Mouse (Mus musculus): ENCODE measurements around the gene Uchl5. TPM values are rescaled to one million over a fixed set of nuclear protein-coding genes. Genes with fewer than 3 reads are reported as not detected.

The Uchl5 gene
- total RNA-seq (2021), result 10 to 100 TPM; 15.5 to 16.2 TPM

GRCm38 (mm10) chr1:143776446-143777411, at the start of gene Uchl5, which contains the start of gene Trove2:
Uchl5 (plus strand) TSS chr1:143777272.
Trove2 (minus strand) TSS chr1:143777068.
- intact Hi-C loops (cut with DNase I), result loop anchor here (5.0 kb wide), 2 partner anchors 39 to 74 kb away; partner anchors contain the start of gene Cdc73
- DNase-seq (ENCODE audit: low spot score), result peak; percentile 94

DNA sequence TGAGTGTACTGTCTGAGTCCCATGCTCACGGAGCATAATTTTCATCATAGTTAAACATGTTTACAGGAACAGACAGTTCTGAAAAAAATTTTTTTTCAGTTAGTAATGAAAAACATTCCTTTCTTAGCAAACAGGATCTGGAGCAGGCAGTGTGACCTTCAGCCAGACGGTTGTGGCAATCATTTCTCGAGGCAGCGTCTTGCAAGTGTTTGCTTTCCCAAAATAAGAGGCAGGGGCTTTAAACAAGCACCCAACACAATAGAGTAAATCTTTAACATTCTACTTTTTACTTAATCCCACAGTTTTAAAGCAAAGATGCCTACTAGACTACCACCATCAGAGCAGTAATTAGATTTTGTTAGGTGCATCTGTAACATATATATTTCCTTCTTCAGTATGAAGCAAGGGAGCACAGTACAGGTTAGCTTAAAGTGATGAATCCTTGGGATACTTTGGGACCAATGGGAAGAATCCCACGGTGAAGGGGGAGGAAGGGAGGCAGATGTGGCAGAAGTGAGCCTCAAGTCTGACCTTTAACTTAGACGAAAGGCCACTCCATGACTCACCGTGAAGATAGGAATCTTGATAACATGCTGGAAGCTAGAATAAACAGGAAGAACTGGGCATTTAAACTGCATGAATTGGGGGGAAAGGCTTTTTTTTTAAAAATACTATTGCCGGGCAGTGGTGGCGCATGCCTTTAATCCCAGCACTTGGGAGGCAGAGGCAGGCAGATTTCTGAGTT, 49.2 kb upstream of the Uchl5 start:
- DNase-seq (ENCODE audit: low spot score), result no peak
- intact Hi-C loops (cut with DNase I), result no loop called here

DNA sequence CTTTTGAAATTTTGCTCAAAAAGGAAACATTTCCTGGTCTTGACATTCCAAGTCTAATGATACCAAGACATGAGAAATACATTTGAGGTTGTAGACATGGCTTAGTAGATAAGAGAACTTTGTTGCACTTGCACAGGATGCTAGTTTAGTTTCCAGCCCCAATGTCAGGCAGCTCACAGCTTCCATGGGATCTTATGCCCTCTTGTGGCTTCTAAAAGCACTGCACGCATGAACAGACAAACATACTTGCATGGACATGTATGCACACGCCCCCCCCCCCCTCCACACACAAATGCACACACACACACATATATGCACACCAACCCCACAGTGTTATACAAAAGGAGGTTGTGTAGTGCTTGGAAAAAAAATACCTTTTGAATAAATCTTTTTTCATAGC, 46.2 kb upstream of the Uchl5 start:
- intact Hi-C loops (cut with DNase I), result no loop called here

DNA sequence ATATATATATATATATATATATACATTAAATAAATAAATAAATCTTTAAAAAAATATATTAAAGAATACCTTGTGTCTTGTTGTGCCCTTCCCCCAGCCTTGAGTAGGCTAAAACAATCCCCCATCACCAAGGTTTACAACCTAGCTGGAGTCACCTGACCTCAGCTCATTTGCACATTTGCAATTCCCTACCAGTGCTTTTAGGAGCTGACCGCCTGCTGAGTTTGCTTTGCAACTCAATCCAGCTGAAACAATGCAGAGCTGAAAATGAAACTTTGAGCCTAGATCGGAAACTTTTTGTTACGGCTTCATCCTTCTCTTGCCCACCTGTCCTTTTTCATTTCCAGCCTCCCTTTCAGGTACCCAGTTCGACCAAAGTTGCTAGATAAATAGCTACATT, 45.4 kb upstream of the Uchl5 start:
- no peak for DNase-seq (ENCODE audit: low spot score)

More for the DNA sequence above, 46.2 kb upstream of the Uchl5 start:
- DNase-seq (ENCODE audit: low spot score), result no peak

GRCm38 (mm10) chr1:143733914-143734410, 43.1 kb upstream of the Uchl5 start:
- no peak for DNase-seq (ENCODE audit: low spot score)
- intact Hi-C loops (cut with DNase I), result no loop called here

More for the DNA sequence above, 45.4 kb upstream of the Uchl5 start:
- intact Hi-C loops (cut with DNase I), result no loop called here

- intact Hi-C loops (cut with DNase I), result loop anchor here (1.0 to 5.0 kb wide), 2 partner anchors 37 to 38 kb away; partner anchors contain the start of genes Cdc73, Trove2 and Uchl5
- no peak for DNase-seq (ENCODE audit: low spot score)
These were observed 38.3 kb upstream of the Uchl5 start for GRCm38 (mm10) chr1:143738811-143739210.

DNA sequence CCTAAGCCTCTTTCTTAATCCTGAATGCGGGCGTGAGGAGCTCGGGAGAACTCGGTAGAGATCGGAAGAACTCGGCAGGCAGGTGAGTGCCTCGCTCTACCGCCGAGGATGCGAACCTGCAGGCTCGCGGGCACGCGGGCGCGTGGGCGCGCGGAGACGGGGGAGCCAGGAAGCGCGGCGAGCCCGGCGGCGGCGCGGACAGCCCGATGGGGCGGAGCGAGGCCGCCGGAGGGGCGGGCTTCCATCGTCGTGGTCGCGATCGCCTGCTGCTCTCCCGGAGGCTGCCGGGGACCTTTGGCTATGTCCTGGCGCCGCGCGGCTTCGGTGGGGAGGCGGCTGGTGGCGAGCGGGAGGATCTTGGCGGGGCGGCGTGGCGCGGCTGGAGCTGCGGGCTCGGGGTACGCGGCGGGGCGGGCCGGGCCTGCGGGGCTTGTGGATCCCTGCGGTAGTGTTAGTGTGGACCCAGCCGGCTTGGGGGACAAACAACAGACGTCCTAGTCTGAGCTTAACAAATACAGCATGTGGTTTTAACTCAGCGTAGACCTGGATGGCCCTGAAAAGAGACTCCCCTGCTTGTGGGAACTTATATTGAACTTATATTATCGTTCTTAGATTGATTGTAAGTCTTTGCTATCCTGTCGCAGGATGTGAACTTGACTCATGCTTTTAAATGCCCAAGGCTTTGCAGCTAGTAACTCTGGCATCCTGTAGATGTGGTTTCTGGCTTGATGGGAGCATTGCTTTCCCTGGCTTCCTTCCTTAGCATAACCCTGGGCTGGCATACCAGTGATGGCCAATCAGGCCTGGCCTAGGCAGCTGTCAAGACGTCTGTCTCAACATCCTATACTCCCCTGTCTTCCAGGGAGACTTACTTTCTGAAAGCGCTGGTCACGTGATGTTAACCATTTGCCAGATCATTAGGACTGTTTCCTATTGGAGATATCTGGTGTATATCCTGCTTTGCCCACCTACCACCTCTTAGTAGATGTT, 37.4 kb upstream of the Uchl5 start:
- intact Hi-C loops (cut with DNase I), result loop anchor here (1.0 to 5.0 kb wide), 2 partner anchors 37 to 38 kb away; partner anchors contain the start of genes Cdc73, Trove2 and Uchl5

GRCm38 (mm10) chr1:143740581-143740980, 36.5 kb upstream of the Uchl5 start:
- no peak for DNase-seq (ENCODE audit: low spot score)
- intact Hi-C loops (cut with DNase I), result no loop called here

More for the DNA sequence above, 37.4 kb upstream of the Uchl5 start:
- peak; percentile 68 for DNase-seq (ENCODE audit: low spot score)

- intact Hi-C loops (cut with DNase I), result no loop called here
- DNase-seq (ENCODE audit: low spot score), result no peak
These were observed 35.7 kb upstream of the Uchl5 start for GRCm38 (mm10) chr1:143741331-143741730.

DNA sequence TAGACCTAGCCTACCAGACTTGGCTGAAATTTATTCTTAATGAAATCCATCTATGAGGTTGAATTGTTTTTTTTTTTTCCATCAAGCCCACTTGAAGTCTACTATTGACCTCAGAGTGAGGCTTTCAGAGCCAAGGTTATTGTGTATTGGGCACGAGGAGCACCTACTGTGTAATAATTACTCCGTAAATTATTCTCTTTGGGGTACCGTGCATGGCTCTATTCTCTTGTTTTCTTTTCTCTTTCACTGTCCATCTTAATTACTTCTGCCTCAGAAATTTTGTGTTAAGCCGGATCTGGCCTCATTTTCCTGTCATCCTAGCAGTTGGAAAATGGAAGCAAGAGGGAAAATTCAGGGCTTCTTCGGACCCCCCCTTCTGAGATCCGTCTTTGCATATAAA, 34.9 kb upstream of the Uchl5 start:
- DNase-seq (ENCODE audit: low spot score), result no peak
- intact Hi-C loops (cut with DNase I), result no loop called here

DNA sequence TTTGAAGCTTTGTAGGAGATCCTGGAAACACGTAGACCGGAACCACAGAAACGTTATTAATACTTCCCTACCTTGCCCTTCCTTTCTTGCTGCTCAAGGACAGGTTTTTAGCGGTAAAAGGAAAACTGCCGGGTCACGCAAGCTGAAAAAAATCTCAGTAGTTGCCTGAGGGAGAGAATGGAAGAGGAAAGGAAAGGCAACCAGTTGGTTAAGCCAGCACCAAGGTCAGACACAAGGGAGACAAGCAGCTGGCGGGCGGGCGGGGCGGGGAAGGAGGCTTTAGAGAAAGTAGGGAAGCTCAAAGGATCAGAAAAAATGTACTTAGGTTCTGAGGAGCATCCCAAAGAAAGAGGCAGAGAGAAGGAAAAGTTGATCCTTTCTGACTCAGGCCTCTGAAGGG, 31.2 kb upstream of the Uchl5 start:
- intact Hi-C loops (cut with DNase I), result no loop called here
- DNase-seq (ENCODE audit: low spot score), result no peak

DNA sequence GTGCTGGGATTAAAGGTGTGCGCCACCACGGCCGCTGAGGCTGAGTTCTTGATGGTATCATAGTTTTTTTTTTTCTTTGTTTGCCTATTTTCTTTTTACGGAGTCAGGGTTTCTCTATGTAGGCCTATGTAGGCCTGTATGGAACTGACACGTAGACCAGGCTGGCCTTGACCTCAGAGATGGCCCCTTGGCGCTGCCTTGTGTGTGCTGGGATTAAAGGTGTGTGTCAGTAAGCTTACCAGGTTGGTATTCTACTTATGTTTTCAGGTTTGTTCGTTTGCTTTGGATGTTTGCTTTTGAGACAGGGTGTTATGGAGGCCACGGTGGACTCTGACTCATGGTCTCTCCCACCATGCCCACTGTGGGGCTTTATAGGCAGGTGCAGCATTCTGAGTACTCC, 14.9 kb upstream of the Uchl5 start:
- no peak for DNase-seq (ENCODE audit: low spot score)
- intact Hi-C loops (cut with DNase I), result no loop called here

GRCm38 (mm10) chr1:143764443-143764842, 12.6 kb upstream of the Uchl5 start:
- no peak for DNase-seq (ENCODE audit: low spot score)
- intact Hi-C loops (cut with DNase I), result no loop called here

GRCm38 (mm10) chr1:143765801-143766200, 11.3 kb upstream of the Uchl5 start:
- DNase-seq (ENCODE audit: low spot score), result no peak
- intact Hi-C loops (cut with DNase I), result no loop called here

DNA sequence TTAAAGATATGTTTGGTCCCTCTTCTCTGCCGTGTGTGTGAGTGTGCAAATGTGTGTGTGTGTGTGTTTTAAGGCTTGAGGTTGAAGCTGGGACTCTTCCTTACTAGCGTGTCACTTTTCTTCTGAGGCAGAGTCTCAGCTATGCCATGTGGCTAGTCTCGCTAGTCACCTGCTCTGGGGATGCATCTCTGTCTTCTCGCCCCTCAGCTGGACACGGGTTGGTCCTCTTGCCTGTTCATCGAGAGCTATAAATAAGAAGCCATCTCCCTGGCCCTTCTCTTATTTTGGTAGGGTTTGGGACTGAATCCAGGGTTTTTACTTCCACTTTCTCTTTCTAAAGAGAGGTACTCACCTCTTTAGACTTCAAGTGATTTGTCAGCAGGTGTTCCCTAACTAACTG, 10.8 kb upstream of the Uchl5 start:
- intact Hi-C loops (cut with DNase I), result no loop called here
- DNase-seq (ENCODE audit: low spot score), result no peak

DNA sequence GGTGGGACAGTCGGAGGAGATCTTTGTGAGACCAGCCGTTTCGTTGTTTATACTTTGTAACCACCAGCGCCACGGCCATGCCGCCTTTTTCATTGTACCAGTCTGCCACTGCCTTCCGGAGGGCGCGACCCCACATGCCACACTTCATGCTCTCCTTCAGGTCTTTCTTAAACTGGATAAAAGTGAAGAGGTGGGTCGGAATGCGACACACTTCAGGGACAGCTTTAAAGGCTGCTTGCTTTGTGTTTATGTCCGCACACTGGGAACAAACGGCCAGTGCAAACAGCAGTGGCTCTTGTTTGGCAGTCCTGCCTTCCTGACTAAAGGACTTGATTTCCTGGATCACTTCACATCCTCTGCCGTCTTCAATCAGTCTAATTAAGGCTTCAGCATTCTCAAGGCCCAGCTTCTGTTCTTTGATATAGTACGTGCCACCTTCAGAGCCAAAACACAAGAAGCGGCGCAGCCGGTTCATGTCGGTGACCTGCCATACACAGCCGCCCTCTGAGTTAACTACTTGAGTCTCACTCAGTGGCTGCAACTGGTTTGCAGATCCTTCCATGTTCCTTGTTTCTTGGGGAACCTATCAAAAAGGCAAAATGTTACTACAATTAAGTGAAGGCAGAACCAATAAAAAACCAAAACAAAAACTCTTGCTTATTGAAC, 6.5 kb upstream of the Uchl5 start:
- DNase-seq (ENCODE audit: low spot score), result no peak
- intact Hi-C loops (cut with DNase I), result no loop called here

GRCm38 (mm10) chr1:143773082-143773481, 4.0 kb upstream of the Uchl5 start:
- intact Hi-C loops (cut with DNase I), result no loop called here
- no peak for DNase-seq (ENCODE audit: low spot score)

DNA sequence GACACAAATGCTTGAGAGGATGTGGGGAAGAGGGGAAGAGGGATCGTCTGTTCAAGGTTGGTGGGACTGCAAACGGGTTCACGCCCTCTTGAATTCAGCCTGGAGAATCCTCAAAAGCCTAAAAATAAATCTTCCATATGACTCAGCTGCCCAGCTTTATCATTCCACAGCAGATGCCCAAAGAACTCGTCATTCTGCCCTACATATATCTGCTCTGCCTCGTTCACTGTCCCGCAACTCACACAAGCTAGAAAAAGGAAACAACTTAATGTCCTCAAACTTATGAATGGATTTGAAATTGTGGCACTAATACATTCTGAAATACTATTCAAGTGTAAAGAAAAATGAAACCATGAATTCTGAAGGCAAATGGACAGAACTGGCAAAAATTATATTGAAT, 3.2 kb upstream of the Uchl5 start:
- no peak for DNase-seq (ENCODE audit: low spot score)

More for the DNA sequence above, 3.2 kb upstream of the Uchl5 start:
- intact Hi-C loops (cut with DNase I), result no loop called here

All from heart, postnatal 25 days (tissue).